ENCODE assay signal across 9 mouse cellular contexts in genomic region chr5:98348605-98349004, GRCm38 (mm10). TPM values are rescaled to one million over a fixed set of nuclear protein-coding genes. Genes with fewer than 3 reads are reported as not detected.
A peak's percentile ranks its signal among the peaks of the same experiment; 100 is the strongest.
DNase-seq lines count a peak whose midpoint lies in the region; ATAC-seq and TF ChIP-seq lines count a peak whose summit lies in the region.
"Had no signal": no experiment of that assay in that cellular context is flagged by ENCODE, and none has a peak within 500 bp of the region (broad histone marks: within the 10 kb centered on the region; RNA-seq: fewer than 3 reads in every experiment).

No protein-coding gene starts in this region.

- no peak overlapping the region for H3K4me3 ChIP-seq in ES-Bruce4 (ENCODE audit: low read depth, low read length)
- no peak overlapping the region for H3K4me3 ChIP-seq in embryonic facial prominence, embryonic 13.5 days
- no peak overlapping the region for H3K4me3 ChIP-seq in hindbrain, embryonic 11.5 days (ENCODE audit: low read depth, low read length)
- no peak overlapping the region for H3K4me3 ChIP-seq in layer of hippocampus, adult 2 months
- H3K4me3 ChIP-seq in lung, embryonic 15.5 days = no peak overlapping the region
- H3K4me3 ChIP-seq: limb, embryonic 15.5 days had no signal

- H3K9ac ChIP-seq in ES-Bruce4 (ENCODE audit: low read depth, poor library complexity, severe bottlenecking) = no peak overlapping the region
- H3K9ac ChIP-seq in embryonic facial prominence, embryonic 13.5 days = no peak overlapping the region
- no peak overlapping the region for H3K9ac ChIP-seq in hindbrain, embryonic 11.5 days (ENCODE audit: low read depth, low read length)
- H3K9ac ChIP-seq in lung, embryonic 15.5 days = no peak overlapping the region
- H3K9ac ChIP-seq: limb, embryonic 15.5 days had no signal

- TF ChIP-seq POLR2A in ES-Bruce4 (IDR thresholded peaks at IDR 0.05; ENCODE audit: insufficient read depth, low read length) = no peak

- H3K4me2 ChIP-seq in embryonic facial prominence, embryonic 13.5 days = 0 out of 2 replicates have a peak overlapping the region, but pooled peaks have one; percentile 27
- no peak overlapping the region for H3K4me2 ChIP-seq in hindbrain, embryonic 11.5 days (replicated peaks; ENCODE audit: low read depth, low read length)
- no peak overlapping the region for H3K4me2 ChIP-seq in lung, embryonic 15.5 days
- H3K4me2 ChIP-seq: limb, embryonic 15.5 days had no signal

- 5% methylated on average over 8 of the region's 8 CpGs for WGBS in embryonic facial prominence, embryonic 13.5 days
- 14% methylated on average over 8 of the region's 8 CpGs for WGBS in hindbrain, embryonic 11.5 days
- 4% methylated on average over 8 of the region's 8 CpGs for WGBS in lung, embryonic 15.5 days

- H3K27ac ChIP-seq in ES-Bruce4 (ENCODE audit: insufficient read depth, low read length) = no peak overlapping the region
- no peak overlapping the region for H3K27ac ChIP-seq in embryonic facial prominence, embryonic 13.5 days
- H3K27ac ChIP-seq in hindbrain, embryonic 11.5 days (ENCODE audit: low read depth, low read length) = no peak overlapping the region
- H3K27ac ChIP-seq in layer of hippocampus, adult 2 months = no peak overlapping the region
- 0 out of 2 replicates have a peak overlapping the region, but pooled peaks have one; percentile 20 for H3K27ac ChIP-seq in lung, embryonic 15.5 days
- H3K27ac ChIP-seq: limb, embryonic 15.5 days had no signal

- DNase-seq in adrenal gland, postnatal 36 days = peak; percentile 73 to 78
- peak; percentile 91 for DNase-seq in hindbrain, embryonic 11.5 days (ENCODE audit: low spot score)
- peak; percentile 38 to 83 for DNase-seq in layer of hippocampus, adult 2 months (ENCODE audit: low spot score in 2 of 2)
- peak; percentile 72 for DNase-seq in ovary, postnatal 14 days (ENCODE audit: low spot score)
- DNase-seq in urinary bladder, adult 2 months (ENCODE audit: low spot score) = peak; percentile 68

- H3K27me3 ChIP-seq in ES-Bruce4 (ENCODE audit: control insufficient read depth, insufficient read depth, low read length, poor library complexity, severe bottlenecking) = no peaks in the 10 kb centered on the region
- no peaks in the 10 kb centered on the region for H3K27me3 ChIP-seq in embryonic facial prominence, embryonic 13.5 days
- no peaks in the 10 kb centered on the region for H3K27me3 ChIP-seq in hindbrain, embryonic 11.5 days (ENCODE audit: control insufficient read depth, insufficient read depth, low read length)
- no peaks in the 10 kb centered on the region for H3K27me3 ChIP-seq in lung, embryonic 15.5 days
- H3K27me3 ChIP-seq: limb, embryonic 15.5 days had no signal

- ATAC-seq in embryonic facial prominence, embryonic 13.5 days (ENCODE audit: insufficient number of reproducible peaks, insufficient read depth, low FRiP score, low TSS enrichment, low read depth) = no peak
- ATAC-seq in hindbrain, embryonic 11.5 days (ENCODE audit: low FRiP score) = peak; percentile 80
- ATAC-seq in lung, embryonic 15.5 days (ENCODE audit: borderline replicate concordance, extremely low read depth, low FRiP score, low TSS enrichment) = peak; percentile 82; the same call in 1 of the 2 replicates

- H3K4me1 ChIP-seq in ES-Bruce4 (ENCODE audit: control insufficient read depth, insufficient read depth, low read length) = no peaks in the 10 kb centered on the region
- 0 out of 2 replicates have a peak, but pooled peaks cover 2% of the 10 kb centered on the region for H3K4me1 ChIP-seq in embryonic facial prominence, embryonic 13.5 days
- no peaks in the 10 kb centered on the region for H3K4me1 ChIP-seq in hindbrain, embryonic 11.5 days (replicated peaks; ENCODE audit: control insufficient read depth, insufficient read depth, low read length)
- peaks cover 8% of the 10 kb centered on the region; the same call in 1 of the 2 replicates for H3K4me1 ChIP-seq in lung, embryonic 15.5 days
- H3K4me1 ChIP-seq: limb, embryonic 15.5 days had no signal

- TF ChIP-seq EP300 in ES-Bruce4 (IDR thresholded peaks at IDR 0.05; ENCODE audit: insufficient read depth, low read depth, low read length) = no peak

- peak; percentile 78 for TF ChIP-seq CTCF in ES-Bruce4 (IDR thresholded peaks at IDR 0.05; ENCODE audit: low read depth, low read length)
- TF ChIP-seq CTCF in layer of hippocampus, adult 2 months (conservative IDR thresholded peaks at IDR 0.05) = peak; percentile 96

- H3K36me3 ChIP-seq in ES-Bruce4 (ENCODE audit: control insufficient read depth, insufficient read depth, low read length, poor library complexity, severe bottlenecking) = no peaks in the 10 kb centered on the region
- no peaks in the 10 kb centered on the region for H3K36me3 ChIP-seq in embryonic facial prominence, embryonic 13.5 days
- H3K36me3 ChIP-seq in hindbrain, embryonic 11.5 days (ENCODE audit: control insufficient read depth, insufficient read depth, low read length) = no peaks in the 10 kb centered on the region
- H3K36me3 ChIP-seq in lung, embryonic 15.5 days = no peaks in the 10 kb centered on the region
- H3K36me3 ChIP-seq: limb, embryonic 15.5 days had no signal

- H3K9me3 ChIP-seq in ES-Bruce4 (replicated peaks; ENCODE audit: control insufficient read depth, insufficient read depth, low read length, poor library complexity, severe bottlenecking) = no peaks in the 10 kb centered on the region
- no peaks in the 10 kb centered on the region for H3K9me3 ChIP-seq in embryonic facial prominence, embryonic 13.5 days
- H3K9me3 ChIP-seq in hindbrain, embryonic 11.5 days (ENCODE audit: control insufficient read depth, low read length) = no peaks in the 10 kb centered on the region
- H3K9me3 ChIP-seq in lung, embryonic 15.5 days = no peaks in the 10 kb centered on the region
- H3K9me3 ChIP-seq: limb, embryonic 15.5 days had no signal

RNA-seq across cellular contexts. Expression of gene Cfap299, which starts 19.5 kb away (rescaled TPM):
- 1.2 TPM in 1 of 2 replicates, not detected in the other for polyA plus RNA-seq in ES-Bruce4 (2011; ENCODE audit: insufficient read depth, insufficient read length, low read depth, missing spikeins)
- total RNA-seq in adrenal gland, postnatal 36 days (2021) = not detected
- polyA plus RNA-seq in embryonic facial prominence, embryonic 13.5 days (2015; fragmentation: Nextera tagmentation; extraction: Ambion mirVana) = 0.95 and 1.2 TPM in 2 replicates
- polyA plus RNA-seq in hindbrain, embryonic 11.5 days (2014; fragmentation: Nextera tagmentation; extraction: Ambion mirVana) = 1.1 and 2.2 TPM in 2 replicates
- under 1 TPM in 1 of 2 experiments, not detected in 1; 0.64 TPM for total RNA-seq in layer of hippocampus, adult 2 months (2021)
- 3.0 and 4.6 TPM in 2 replicates for polyA plus RNA-seq in lung, embryonic 15.5 days (2015; fragmentation: Nextera tagmentation; extraction: Ambion mirVana)
- 0.24 and 0.69 TPM in 2 replicates for polyA plus RNA-seq in urinary bladder, adult 2 months (2012; rRNA removed)
